Mouse (Mus musculus) lung, embryonic 14.5 days (tissue): ENCODE measurements around the gene Cfhr2. TPM values are rescaled to one million over a fixed set of nuclear protein-coding genes. Genes with fewer than 3 reads are reported as not detected.
"Not testable (repeated sequence)": the region's sequence is repeated elsewhere in the genome, so short reads cannot be mapped to it uniquely, and the experiment has no call there.

ENCODE experiments used
- ATAC-seq: fragments of 200-750 bp; cut with Nextera tagmentation; 2 replicates; pipeline ENCODE4 v1.8.0; 2017; ENCODE audit warnings: mild to moderate bottlenecking, moderate TSS enrichment, moderate library complexity; ENCODE audit not compliant: insufficient read depth
- DNase-seq: peaks from one replicate; pipeline ENCODE4 v3.0.0-alpha.2; 2015
- H3K27ac ChIP-seq: fragments of 300-500 bp; sonication (generic); 2 replicates; pipeline ENCODE4 v1.5.1; 2014; ENCODE audit warnings: low read depth, mild to moderate bottlenecking, moderate library complexity
- H3K27me3 ChIP-seq: fragments of 300-500 bp; sonication (generic); 2 replicates; pipeline ENCODE4 v1.6.1; 2014; ENCODE audit warnings: low read length, control low read depth; ENCODE audit not compliant: insufficient read depth
- H3K36me3 ChIP-seq: fragments of 300-500 bp; sonication (generic); 2 replicates; pipeline ENCODE4 v1.6.1; 2014; ENCODE audit warnings: control low read depth; ENCODE audit not compliant: insufficient read depth
- H3K4me1 ChIP-seq: fragments of 300-500 bp; sonication (generic); 2 replicates; pipeline ENCODE4 v1.6.1; 2014; ENCODE audit warnings: antibody characterized with exemption, control low read depth; ENCODE audit not compliant: insufficient read depth
- H3K4me2 ChIP-seq: fragments of 300-500 bp; sonication (generic); 2 replicates; pipeline ENCODE4 v1.6.1; 2014; ENCODE audit warnings: mild to moderate bottlenecking
- H3K4me3 ChIP-seq: fragments of 300-500 bp; sonication (generic); 2 replicates; pipeline ENCODE4 v1.5.1; 2014; ENCODE audit warnings: low read depth, low read length
- H3K9ac ChIP-seq: fragments of 300-500 bp; sonication (generic); 2 replicates; pipeline ENCODE4 v1.6.1; 2014
- H3K9me3 ChIP-seq: fragments of 300-500 bp; sonication (generic); 2 replicates; pipeline ENCODE4 v1.6.1; 2016; ENCODE audit warnings: low read depth, low read length, control low read depth
- CTCF ChIP-seq: IDR thresholded peaks from 2 replicates; pipeline ENCODE4 v1.5.1; 2016; ENCODE audit warnings: antibody characterized with exemption, low read depth
- WGBS: fragments of 180-500 bp; shearing (Covaris S2); extraction: QIAGEN DNeasy Blood & Tissue Kit; methylation state at CpG from one replicate; pipeline ENCODE4 v1.1.7; 2014; 5-methylcytosine and 5-hydroxymethylcytosine counted together
- polyA plus RNA-seq: library from polyadenylated mRNA; unstranded; fragments of >200 nt; fragmentation: Nextera tagmentation; extraction: Ambion mirVana; gene quantifications from 2 replicates; pipeline ENCODE4 v1.2.1, GENCODE M21; 2014

Cfhr2 gene
- polyA plus RNA-seq, result not detected in 2 replicates

DNA sequence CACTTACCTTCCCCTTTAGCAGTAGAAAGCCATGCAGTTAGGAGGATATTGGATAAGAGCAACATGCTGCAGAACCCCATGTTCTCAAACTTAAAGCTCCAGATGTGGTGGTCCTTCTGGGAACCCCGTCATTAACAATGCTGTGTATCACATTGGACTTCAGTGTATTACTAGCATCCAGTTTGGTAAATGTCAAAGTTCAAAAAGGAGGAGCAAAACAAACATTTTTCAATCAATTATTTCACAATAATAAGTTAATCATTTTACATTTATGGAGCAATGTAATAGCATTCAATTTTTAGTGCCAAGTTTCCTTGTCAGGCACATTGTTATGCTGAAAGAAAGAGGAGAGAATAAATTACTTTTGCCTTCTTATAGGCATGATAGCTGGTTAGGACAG, at the start of gene Cfhr2:
Gene Cfhr2 (minus strand): TSS at position 155 of the 400 bp plus-strand sequence.
- Histone ChIP-seq H3K27me3 (no peaks in the 10 kb centered on the region), H3K27ac (no peak within 1 kb of the TSS), H3K9ac (no peak within 1 kb of the TSS), H3K36me3 (no peaks in the 10 kb centered on the region), H3K4me2 (no peak within 1 kb of the TSS), H3K4me1 (no peaks in the 10 kb centered on the region), H3K9me3 (no peaks in the 10 kb centered on the region), H3K4me3 (no peak within 1 kb of the TSS)
- no peak for TF ChIP-seq CTCF
- ATAC-seq (no peak), DNase-seq (no peak)
- 87% methylated on average over 1 of the region's 1 CpGs for WGBS

DNA sequence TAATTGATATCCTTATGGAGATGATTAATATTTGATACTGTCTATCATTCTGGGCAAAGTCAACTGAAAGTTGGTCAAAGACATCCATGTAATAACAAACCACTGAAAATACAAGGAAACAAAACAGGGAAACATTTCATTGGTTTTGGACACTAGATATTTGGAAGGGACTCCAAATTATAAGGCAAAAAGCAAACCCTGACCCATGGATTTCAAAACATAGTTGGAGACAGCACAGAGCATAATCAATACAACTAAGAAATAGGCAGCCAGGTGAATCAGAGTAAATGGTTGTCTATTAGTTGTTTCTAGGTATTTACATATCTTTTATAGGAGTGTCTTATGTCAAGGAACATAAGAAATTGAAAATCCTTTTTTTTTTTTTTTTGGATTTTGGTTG, 5.2 kb upstream of the Cfhr2 start:
- Histone ChIP-seq H3K27ac (no peak overlapping the region), H3K9me3 (no peaks in the 10 kb centered on the region), H3K4me1 (no peaks in the 10 kb centered on the region), H3K4me2 (no peak overlapping the region), H3K27me3 (no peaks in the 10 kb centered on the region), H3K36me3 (no peaks in the 10 kb centered on the region), H3K4me3 (no peak overlapping the region), H3K9ac (no peak overlapping the region)
- no peak for ATAC-seq
- TF ChIP-seq CTCF, result no peak
- no peak for DNase-seq

DNA sequence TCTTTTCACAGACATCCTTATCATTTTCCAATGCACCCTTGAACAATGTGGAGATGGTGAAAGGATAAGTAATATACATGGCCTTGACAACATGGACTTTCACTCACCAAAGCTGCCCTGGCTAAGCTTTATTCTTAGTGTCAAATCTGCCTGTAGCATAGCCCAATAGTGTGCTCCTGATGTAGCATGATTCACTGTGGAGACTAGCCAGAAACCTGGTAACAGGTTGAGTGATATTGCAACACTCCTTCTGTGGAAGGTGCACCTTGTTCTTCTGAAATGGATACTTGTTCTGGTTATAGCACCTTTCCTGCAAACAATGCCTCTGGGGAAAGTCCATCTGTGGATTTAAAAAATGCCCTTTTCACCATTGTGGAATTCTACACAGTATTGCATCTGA, 1.7 kb upstream of the Cfhr2 start:
- no peaks in the 10 kb centered on the region for H3K36me3 ChIP-seq
- H3K4me2 ChIP-seq, result no peak overlapping the region
- no peaks in the 10 kb centered on the region for H3K27me3 ChIP-seq
- no peaks in the 10 kb centered on the region for H3K9me3 ChIP-seq
- H3K4me3 ChIP-seq, result no peak overlapping the region
- no peak overlapping the region for H3K9ac ChIP-seq
- H3K4me1 ChIP-seq, result no peaks in the 10 kb centered on the region
- DNase-seq, result no peak
- TF ChIP-seq CTCF, result no peak
- no peak overlapping the region for H3K27ac ChIP-seq
- no peak for ATAC-seq

DNA sequence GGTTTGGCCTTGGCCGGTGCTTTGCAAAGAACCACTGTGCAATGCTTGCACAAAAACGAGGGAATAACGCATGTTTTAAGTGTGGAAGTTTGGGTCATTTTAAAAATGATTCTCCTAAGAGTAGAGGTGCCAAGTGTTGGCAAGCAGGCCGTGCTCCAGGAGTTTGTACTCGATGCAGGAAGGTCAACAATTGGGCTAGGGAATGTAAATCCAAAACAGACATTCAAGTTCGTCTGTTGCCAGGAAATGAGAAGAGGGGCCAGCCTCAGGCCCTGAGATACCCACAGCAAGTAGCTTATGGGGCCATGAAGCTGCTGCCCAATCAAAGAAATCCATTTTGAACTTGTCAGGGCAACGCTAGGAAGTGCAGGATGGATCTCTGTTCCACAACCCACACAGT, 18.8 kb downstream of the Cfhr2 start:
- no peak for DNase-seq
- H3K27ac ChIP-seq, result no peak overlapping the region
- no peak overlapping the region for H3K4me3 ChIP-seq
- ATAC-seq, result no peak
- no peaks in the 10 kb centered on the region for H3K9me3 ChIP-seq
- H3K27me3 ChIP-seq, result no peaks in the 10 kb centered on the region
- TF ChIP-seq CTCF, result no peak
- WGBS, result 69% methylated on average over 7 of the region's 7 CpGs
- H3K9ac ChIP-seq, result no peak overlapping the region
- no peak overlapping the region for H3K4me2 ChIP-seq
- no peaks in the 10 kb centered on the region for H3K4me1 ChIP-seq
- H3K36me3 ChIP-seq, result no peaks in the 10 kb centered on the region

DNA sequence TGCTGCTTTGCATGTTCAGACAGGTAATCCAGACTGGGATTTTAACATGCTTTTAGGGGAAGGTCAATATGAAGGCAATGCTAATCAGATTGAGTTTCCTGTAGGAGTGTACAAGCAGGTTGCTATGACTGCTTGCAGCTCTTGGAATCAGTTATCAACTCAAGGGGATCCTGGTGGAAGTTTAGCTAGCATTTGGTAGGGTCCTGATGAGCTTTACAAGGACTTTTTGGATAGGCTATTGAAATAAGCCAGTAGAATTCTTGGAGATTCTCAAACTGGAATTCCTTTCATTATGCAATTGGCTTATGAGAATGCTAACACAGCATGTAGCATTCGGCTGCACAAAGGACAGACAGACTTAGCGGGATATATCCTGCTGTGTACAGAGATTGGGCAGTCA, 19.2 kb downstream of the Cfhr2 start:
- no peak for DNase-seq
- Histone ChIP-seq H3K4me1 (no peaks in the 10 kb centered on the region), H3K4me3 (no peak overlapping the region), H3K36me3 (no peaks in the 10 kb centered on the region), H3K4me2 (no peak overlapping the region), H3K9me3 (no peaks in the 10 kb centered on the region), H3K27ac (no peak overlapping the region), H3K27me3 (no peaks in the 10 kb centered on the region), H3K9ac (no peak overlapping the region)
- WGBS, result 88% methylated on average over 2 of the region's 2 CpGs
- TF ChIP-seq CTCF, result no peak
- ATAC-seq, result no peak

DNA sequence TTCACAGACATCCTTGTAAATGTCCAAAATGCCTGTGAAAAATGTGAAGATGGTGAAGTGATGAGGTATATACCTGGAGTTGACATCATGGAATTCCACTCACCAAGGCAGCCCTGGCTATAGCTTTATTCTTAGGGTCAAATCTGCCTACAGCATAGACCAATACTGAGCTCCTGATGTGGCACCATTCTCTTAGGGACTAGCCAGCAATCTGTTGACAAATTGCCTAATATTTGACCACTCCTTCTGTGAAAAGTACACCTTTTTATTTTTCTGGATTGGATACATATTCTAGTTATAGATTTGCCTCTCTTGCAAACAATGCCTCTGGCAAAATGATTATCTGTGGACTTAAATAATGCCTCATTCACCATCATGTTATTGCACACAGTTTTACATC, 49.9 kb downstream of the Cfhr2 start:
- H3K9ac ChIP-seq, result no peak overlapping the region

DNA sequence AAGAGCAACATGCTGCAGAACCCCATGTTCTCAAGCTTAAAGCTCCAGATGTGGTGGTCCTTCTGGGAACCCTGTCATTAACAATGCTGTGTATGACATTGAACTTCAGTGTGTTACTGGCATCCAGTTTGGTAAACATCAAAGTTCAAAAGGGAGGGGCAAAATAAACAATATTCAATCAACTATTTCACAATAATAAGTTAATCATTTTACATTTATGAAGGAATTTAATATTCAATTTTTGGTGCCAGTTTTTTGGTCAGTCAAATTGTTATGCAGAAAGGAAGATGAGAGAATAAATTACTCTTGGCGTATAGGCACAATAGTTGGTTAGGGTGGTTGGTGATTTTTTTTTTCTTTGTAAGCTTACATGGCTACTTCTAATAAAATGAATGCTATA, 77.4 kb downstream of the Cfhr2 start, which contains the start of gene Gm4788:
Gene Gm4788 (minus strand): TSS at position 101 of the 400 bp plus-strand sequence.
- no peaks in the 10 kb centered on the region for H3K4me1 ChIP-seq
- ATAC-seq (no peak), DNase-seq (no peak)
- TF ChIP-seq CTCF, result no peak
- H3K9ac ChIP-seq, result no peak within 1 kb of the TSS
- no peaks in the 10 kb centered on the region for H3K36me3 ChIP-seq
- no peak within 1 kb of the TSS for H3K4me2 ChIP-seq
- no peaks in the 10 kb centered on the region for H3K9me3 ChIP-seq
- H3K4me3 ChIP-seq, result no peak within 1 kb of the TSS
- no peaks in the 10 kb centered on the region for H3K27me3 ChIP-seq
- 89% methylated on average over 1 of the region's 1 CpGs for WGBS
- H3K27ac ChIP-seq, result no peak within 1 kb of the TSS

More for the DNA sequence above, 49.9 kb downstream of the Cfhr2 start:
- Histone ChIP-seq H3K4me3 (no peak overlapping the region), H3K27me3 (no peaks in the 10 kb centered on the region), H3K9me3 (no peaks in the 10 kb centered on the region), H3K4me2 (no peak overlapping the region), H3K27ac (no peak overlapping the region), H3K36me3 (no peaks in the 10 kb centered on the region), H3K4me1 (no peaks in the 10 kb centered on the region)
- ATAC-seq, result no peak
- DNase-seq, result no peak
- no peak for TF ChIP-seq CTCF

DNA sequence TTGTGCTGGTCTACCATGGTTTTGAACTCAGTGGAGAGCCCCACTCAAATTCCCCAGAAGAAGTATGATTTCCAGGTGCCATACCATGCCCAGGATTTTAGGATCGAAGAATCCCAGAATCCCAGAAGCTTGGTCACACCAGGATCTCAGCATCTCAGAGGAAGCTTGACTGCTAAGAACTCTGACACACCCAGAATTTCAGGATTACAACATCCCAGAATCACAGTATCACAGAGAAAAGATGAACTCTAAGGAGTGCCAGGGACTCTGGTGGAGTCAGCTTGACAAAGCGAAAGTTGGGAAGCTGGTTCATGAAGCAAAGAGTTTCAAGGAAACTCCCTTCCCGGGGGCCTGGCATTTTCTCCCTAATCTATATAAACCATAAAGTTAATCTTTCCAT, 88.6 kb downstream of the Cfhr2 start:
- ATAC-seq, H3K4me3 ChIP-seq, H3K9me3 ChIP-seq, H3K4me1 ChIP-seq, DNase-seq, H3K4me2 ChIP-seq, H3K27me3 ChIP-seq, H3K36me3 ChIP-seq, H3K27ac ChIP-seq, H3K9ac ChIP-seq: not testable (repeated sequence)
- WGBS, result 79% methylated on average over 3 of the region's 3 CpGs

Other genes starting within 250 kb of the Cfhr2 start
- gene Gm4788, start 77.5 kb downstream of the Cfhr2 start, polyA plus RNA-seq, result not detected in 2 replicates